Mouse (Mus musculus) heart, postnatal 0 days (tissue): ENCODE results near the gene Pde3a.

Experiments used
- CTCF ChIP-seq: IDR thresholded peaks from 2 replicates; pipeline ENCODE4 v1.5.1; 2016; ENCODE audit warnings: antibody characterized with exemption, control low read depth, low read depth
- EP300 ChIP-seq: IDR thresholded peaks from 2 replicates; pipeline ENCODE4 v1.6.1; 2016; ENCODE audit warnings: antibody characterized with exemption, low read depth

DNA sequence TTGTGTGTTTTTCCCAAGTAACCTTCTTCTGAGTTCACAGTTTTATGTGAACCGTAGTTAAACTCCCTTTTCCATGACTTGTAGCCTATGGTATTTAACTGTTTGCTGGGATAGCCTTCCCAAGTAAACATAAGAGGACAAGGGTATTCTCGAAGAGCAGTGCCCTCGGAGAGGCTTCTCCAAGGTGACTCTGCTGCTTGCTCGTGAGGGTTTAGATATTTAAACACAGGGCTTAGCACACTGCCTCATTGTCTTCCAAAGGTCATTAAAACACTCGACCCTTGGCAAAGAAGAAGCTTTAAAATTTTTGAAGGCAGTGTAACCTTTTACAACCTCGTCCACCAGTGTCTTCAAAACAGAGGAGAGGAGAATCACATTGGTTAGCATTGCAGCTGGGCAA is 61.3 kb downstream of the Pde3a start:
- TF ChIP-seq EP300 (no peak), CTCF (no peak)
